Mouse (Mus musculus): ENCODE measurements around the gene Fbxl18. TPM values are rescaled to one million over a fixed set of nuclear protein-coding genes. Genes with fewer than 3 reads are reported as not detected.
A peak's percentile ranks its signal among the peaks of the same experiment; 100 is the strongest.

Gene Fbxl18
- total and polyA plus RNA-seq, 3 experiments: 4.6 to 7.4 TPM; not detected in 1

GRCm38 (mm10) chr5:142850916-142851680 is 44.1 kb downstream of the Fbxl18 start:
- H3K27ac ChIP-seq (ENCODE audit: control insufficient read depth, low read depth, low read length): no peak overlapping the region

GRCm38 (mm10) chr5:142850476-142850875 is 44.7 kb downstream of the Fbxl18 start:
- Histone ChIP-seq H3K9me3 (replicated peaks; ENCODE audit: insufficient read depth, low read length) (no peaks in the 10 kb centered on the region), H3K27me3 (ENCODE audit: control insufficient read depth in 1 of 2, insufficient read depth in 2 of 2, low read length in 2 of 2) (no peaks in the 10 kb centered on the region), H3K4me1 (ENCODE audit: control insufficient read depth in 1 of 2, insufficient read depth in 2 of 2, low read length in 2 of 2) (peaks cover 2 to 16% of the 10 kb centered on the region in 2 experiments), H3K79me2 (ENCODE audit: control insufficient read depth, insufficient read depth, low read length, poor library complexity) (no peaks in the 10 kb centered on the region), H3K36me3 (ENCODE audit: control insufficient read depth in 1 of 2, insufficient read depth in 2 of 2, low read length in 2 of 2) (peaks cover 0 to 8% of the 10 kb centered on the region in 2 experiments; a peak in 2 of 4 replicates), H3K4me3 (ENCODE audit: control insufficient read depth in 1 of 2, insufficient read depth in 1 of 2, low read depth in 2 of 2, low read length in 2 of 2) (peak overlapping the region in 1 of 2 experiments; percentile 29; a peak in 1 of 4 replicates), H3K27ac (ENCODE audit: control insufficient read depth, low read depth, low read length) (no peak overlapping the region), H3K9ac (ENCODE audit: control insufficient read depth, low read depth, low read length, poor library complexity, severe bottlenecking) (peak overlapping the region; percentile 9; the same call in 1 of the 2 replicates)
- DNase-seq (ENCODE audit: low read depth, low spot score): no peak
- TF ChIP-seq KAT2A (conservative IDR thresholded peaks at IDR 0.05; ENCODE audit: low read depth, low read length) (no peak), TBP (IDR thresholded peaks at IDR 0.05; ENCODE audit: low read depth, low read length) (no peak), RCOR1 (IDR thresholded peaks at IDR 0.05; ENCODE audit: low read depth, low read length) (no peak), GATA1 (IDR thresholded peaks at IDR 0.05; ENCODE audit: low read depth, low read length) (no peak), MAX (IDR thresholded peaks at IDR 0.05; ENCODE audit: low read length) (no peak), E2F4 (IDR thresholded peaks at IDR 0.05; ENCODE audit: borderline replicate concordance, low read depth, low read length) (no peak), USF1 (IDR thresholded peaks at IDR 0.05; ENCODE audit: low read depth, low read length) (no peak), MAZ (IDR thresholded peaks at IDR 0.05; ENCODE audit: low read depth, low read length) (no peak), UBTF (IDR thresholded peaks at IDR 0.05; ENCODE audit: borderline replicate concordance, insufficient read depth, low read depth, low read length) (no peak), ETS1 (IDR thresholded peaks at IDR 0.05; ENCODE audit: low read depth, low read length) (no peak), MEF2A (IDR thresholded peaks at IDR 0.05; ENCODE audit: extremely low read depth, insufficient replicate concordance, low read depth, low read length, poor library complexity, severe bottlenecking) (no peak), NRF1 (IDR thresholded peaks at IDR 0.05; ENCODE audit: insufficient read depth, low read depth, low read length, poor library complexity, severe bottlenecking) (no peak), ZNF384 (IDR thresholded peaks at IDR 0.05; ENCODE audit: low read depth, low read length) (no peak)

More at GRCm38 (mm10) chr5:142850916-142851680, 44.1 kb downstream of the Fbxl18 start:
- TF ChIP-seq NRF1 (IDR thresholded peaks at IDR 0.05; ENCODE audit: insufficient read depth, low read depth, low read length, poor library complexity, severe bottlenecking): no peak
- peak; percentile 96 for TF ChIP-seq ZKSCAN1 (IDR thresholded peaks at IDR 0.05; ENCODE audit: low read depth, low read length)
- H3K36me3 ChIP-seq (ENCODE audit: control insufficient read depth in 1 of 2, insufficient read depth in 2 of 2, low read length in 2 of 2): peaks cover 0 to 8% of the 10 kb centered on the region in 2 experiments; a peak in 2 of 4 replicates
- no peaks in the 10 kb centered on the region for H3K9me3 ChIP-seq (replicated peaks; ENCODE audit: insufficient read depth, low read length)
- no peak for DNase-seq (ENCODE audit: low read depth, low spot score)
- H3K9ac ChIP-seq (ENCODE audit: control insufficient read depth, low read depth, low read length, poor library complexity, severe bottlenecking): no peak overlapping the region
- H3K4me3 ChIP-seq (ENCODE audit: control insufficient read depth in 1 of 2, insufficient read depth in 1 of 2, low read depth in 2 of 2, low read length in 2 of 2): no peak overlapping the region
- H3K79me2 ChIP-seq (ENCODE audit: control insufficient read depth, insufficient read depth, low read length, poor library complexity): no peaks in the 10 kb centered on the region
- H3K4me1 ChIP-seq (ENCODE audit: control insufficient read depth in 1 of 2, insufficient read depth in 2 of 2, low read length in 2 of 2): peaks cover 2 to 16% of the 10 kb centered on the region in 2 experiments
- H3K27me3 ChIP-seq (ENCODE audit: control insufficient read depth in 1 of 2, insufficient read depth in 2 of 2, low read length in 2 of 2): no peaks in the 10 kb centered on the region
